Mouse (Mus musculus) thymus, adult 2 months (tissue): ENCODE results near the gene Eef1a2.

Experiments
- CTCF ChIP-seq: fragments of 200-500 bp; IDR thresholded peaks from 2 replicates; pipeline ENCODE4 v1.5.1; 2012; ENCODE audit warnings: mild to moderate bottlenecking, control low read depth, low read length, moderate library complexity, borderline replicate concordance; ENCODE audit not compliant: control insufficient read depth, poor library complexity, insufficient read depth; ENCODE audit errors: extremely low read depth
- POLR2A ChIP-seq: fragments of 200-500 bp; IDR thresholded peaks from 2 replicates; pipeline ENCODE4 v1.6.1; 2012; ENCODE audit warnings: mild to moderate bottlenecking, low read length, control low read depth, moderate library complexity; ENCODE audit not compliant: control insufficient read depth, poor library complexity, insufficient read depth; ENCODE audit errors: extremely low read depth

DNA sequence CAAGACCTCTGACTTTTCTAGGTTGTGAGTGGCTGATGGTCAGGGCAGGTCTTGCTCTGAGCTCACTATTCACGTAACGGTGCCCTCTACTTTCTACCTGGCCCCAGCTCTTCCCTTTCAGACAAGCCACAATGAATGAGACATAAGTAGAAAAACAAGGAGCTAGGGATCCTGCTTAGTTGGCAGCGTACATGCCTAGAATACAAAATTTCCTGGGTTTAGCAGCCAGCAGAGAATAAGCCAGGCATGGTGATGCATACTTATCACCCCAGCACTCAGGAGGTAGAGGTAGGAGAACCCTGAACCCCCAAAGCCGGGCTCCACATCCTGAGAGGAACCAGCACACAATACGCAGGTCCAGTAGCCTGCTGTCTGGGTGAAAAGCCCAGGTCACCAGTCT is 40.4 kb downstream of the Eef1a2 start:
- TF ChIP-seq CTCF = no peak
- TF ChIP-seq POLR2A = no peak
